Comparison of ENCODE assay signal across 9 mouse cellular contexts in genomic region chr14:30591417-30591816, GRCm38 (mm10). TPM values are rescaled to one million over a fixed set of nuclear protein-coding genes. Genes with fewer than 3 reads are reported as not detected.
DNase-seq lines count a peak whose midpoint lies in the region; TF ChIP-seq lines count a peak whose summit lies in the region.
"Had no signal": no experiment of that assay in that cellular context is flagged by ENCODE, and none has a peak within 500 bp of the region (broad histone marks: within the 10 kb centered on the region; RNA-seq: fewer than 3 reads in every experiment).

No protein-coding gene starts in this region.

- 4% methylated on average over 6 of the region's 6 CpGs for WGBS in lung, adult 2 months

- no peak overlapping the region for H3K4me3 ChIP-seq in cortical plate, adult 2 months (ENCODE audit: insufficient read depth, low read length)
- H3K4me3 ChIP-seq in lung, adult 2 months (replicated peaks; ENCODE audit: extremely low read depth, low read depth, low read length): no peak overlapping the region
- H3K4me3 ChIP-seq: limb, embryonic 12.5 days had no signal

- H3K27ac ChIP-seq in cortical plate, adult 2 months (ENCODE audit: insufficient read depth, low read length): no peak overlapping the region
- H3K27ac ChIP-seq: limb, embryonic 12.5 days had no signal

- TF ChIP-seq POLR2A in cortical plate, adult 2 months (IDR thresholded peaks at IDR 0.05; ENCODE audit: extremely low read depth, insufficient read depth, low read length): no peak
- TF ChIP-seq POLR2A in lung, adult 2 months (IDR thresholded peaks at IDR 0.05; ENCODE audit: borderline replicate concordance, extremely low read depth, low read depth, low read length): no peak

- no peaks in the 10 kb centered on the region for H3K4me1 ChIP-seq in cortical plate, adult 2 months (ENCODE audit: control insufficient read depth, insufficient read depth, low read length)
- peaks cover 22% of the 10 kb centered on the region for H3K4me1 ChIP-seq in lung, adult 2 months (ENCODE audit: control insufficient read depth, insufficient read depth, low read length)

- TF ChIP-seq CTCF in cortical plate, adult 2 months (IDR thresholded peaks at IDR 0.05; ENCODE audit: extremely low read depth, insufficient read depth, low read length): peak; percentile 81
- TF ChIP-seq CTCF in lung, adult 2 months (IDR thresholded peaks at IDR 0.05; ENCODE audit: insufficient read depth, low read length): peak; percentile 97

- peak; percentile 86 for DNase-seq in CD4-positive, CD25-positive, alpha-beta regulatory T cell, adult 2 months (ENCODE audit: low read depth, low spot score)
- peak; percentile 77 for DNase-seq in ZHBTc4 (ENCODE audit: low read depth, low spot score)
- DNase-seq in heart, adult 8-10 months (ENCODE audit: low spot score): peak; percentile 73
- DNase-seq in kidney, postnatal 10 days: peak; percentile 92
- DNase-seq in lung, adult 2 months: peak; percentile 80
- DNase-seq in right cerebral cortex, adult 2 months (ENCODE audit: low spot score in 2 of 2): peak; percentile 63 to 75
- DNase-seq in urinary bladder, postnatal 14 days (ENCODE audit: low spot score): peak; percentile 84

RNA-seq across cellular contexts. Expression of gene Prkcd, which starts 34.6 kb away (rescaled TPM):
- polyA plus RNA-seq in cortical plate, adult 2 months (2012; rRNA removed): 17.7 and 19.7 TPM in 2 replicates
- total RNA-seq in heart, adult 8-10 months (2022): 10 to 100 TPM in 3 of 4 experiments, 1 to 10 TPM in 1; 7.1 to 13.4 (median 11.6) TPM
- 111 and 134 TPM in 2 replicates for polyA plus RNA-seq in lung, adult 2 months (2012; rRNA removed)

RNA-seq across cellular contexts. Expression of gene Tkt, which starts 43.3 kb away (rescaled TPM):
- 154 and 158 TPM in 2 replicates for polyA plus RNA-seq in cortical plate, adult 2 months (2012; rRNA removed)
- 10 to 100 TPM; 21.4 to 28.7 (median 28.1) TPM for total RNA-seq in heart, adult 8-10 months (2022)
- 223 and 271 TPM in 2 replicates for polyA plus RNA-seq in lung, adult 2 months (2012; rRNA removed)
